Mouse (Mus musculus) bone marrow macrophage, adult 2 months (primary cell): ENCODE measurements around the gene Hunk.

Experiments
- CTCF ChIP-seq: IDR thresholded peaks from 2 replicates; pipeline ENCODE4 v1.5.1; 2012; ENCODE audit warnings: low read depth, mild to moderate bottlenecking, low read length, moderate library complexity
- POLR2A ChIP-seq: IDR thresholded peaks from 2 replicates; pipeline ENCODE4 v1.6.1; 2012; ENCODE audit warnings: mild to moderate bottlenecking, low read depth, low read length, borderline replicate concordance

GRCm38 (mm10) chr16:90400906-90401666, 15.3 kb downstream of the Hunk start:
- TF ChIP-seq CTCF: no peak
- no peak for TF ChIP-seq POLR2A
